Mouse (Mus musculus): ENCODE results near the gene Sstr4. TPM values are rescaled to one million over a fixed set of nuclear protein-coding genes. Genes with fewer than 3 reads are reported as not detected.

Gene Sstr4
- polyA plus RNA-seq, 1 experiment from 2014 or later = 0.52 TPM

DNA sequence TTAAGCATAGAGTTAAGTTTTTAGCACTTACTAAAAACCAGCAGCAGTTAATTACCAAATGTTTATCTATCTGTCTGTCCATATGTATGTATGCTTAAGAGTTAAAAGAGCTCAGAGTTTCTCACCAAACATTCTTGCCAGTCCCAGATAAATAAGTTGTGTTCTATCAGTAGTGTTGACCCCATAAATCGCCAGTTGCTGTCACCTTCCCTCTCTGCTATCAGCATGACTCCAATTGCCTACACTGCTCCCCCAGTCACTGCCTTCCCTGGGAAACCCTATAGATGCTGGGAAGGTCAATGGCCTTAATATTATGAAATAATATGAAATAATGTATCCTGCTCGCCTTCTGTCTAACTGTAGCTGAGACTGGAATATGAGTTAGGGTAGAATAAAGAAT, 37.2 kb downstream of the Sstr4 start:
- no peaks in the 10 kb centered on the region for H3K9me3 ChIP-seq (ENCODE audit: control insufficient read depth, low read length)
- H3K27me3 ChIP-seq (ENCODE audit: control insufficient read depth, insufficient read depth, low read length) = no peaks in the 10 kb centered on the region
- no peak overlapping the region for H3K27ac ChIP-seq (ENCODE audit: low read depth, low read length)
- H3K9ac ChIP-seq (ENCODE audit: low read length) = no peak overlapping the region
- no peak overlapping the region for H3K4me2 ChIP-seq (ENCODE audit: low read depth, low read length, severe bottlenecking)
- no peaks in the 10 kb centered on the region for H3K36me3 ChIP-seq (ENCODE audit: control insufficient read depth, insufficient read depth, low read length)
- 78% methylated on average over 2 of the region's 2 CpGs for WGBS
- no peaks in the 10 kb centered on the region for H3K4me1 ChIP-seq (replicated peaks; ENCODE audit: control insufficient read depth, insufficient read depth, low read length)
- no peak for DNase-seq (ENCODE audit: low spot score)
- H3K4me3 ChIP-seq (ENCODE audit: low read depth, low read length) = no peak overlapping the region
- no peak for ATAC-seq (replicated peaks; ENCODE audit: low FRiP score)

DNA sequence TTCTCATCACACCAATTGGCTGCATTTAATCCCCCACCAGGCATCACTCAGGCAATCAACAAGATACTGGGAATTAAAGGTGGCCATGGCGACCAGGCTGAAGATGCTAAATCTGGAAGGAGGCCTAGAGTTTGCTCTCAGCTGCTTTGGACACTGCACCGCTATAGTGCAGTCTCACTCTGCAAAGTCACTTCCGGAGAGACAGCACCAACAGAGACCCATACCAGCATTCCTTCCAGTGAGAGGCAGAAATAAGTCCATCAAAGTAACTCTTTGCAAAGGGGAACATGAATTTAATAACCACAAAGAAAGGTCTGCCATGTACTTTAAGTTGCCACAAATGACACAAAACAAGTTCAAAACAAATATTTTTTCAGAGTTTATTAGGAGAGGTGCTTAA, 41.1 kb downstream of the Sstr4 start:
- Histone ChIP-seq H3K36me3 (ENCODE audit: control insufficient read depth, insufficient read depth, low read length) (no peaks in the 10 kb centered on the region), H3K9me3 (ENCODE audit: control insufficient read depth, low read length) (no peaks in the 10 kb centered on the region), H3K4me1 (replicated peaks; ENCODE audit: control insufficient read depth, insufficient read depth, low read length) (no peaks in the 10 kb centered on the region), H3K9ac (ENCODE audit: low read length) (no peak overlapping the region), H3K27ac (ENCODE audit: low read depth, low read length) (no peak overlapping the region), H3K4me3 (ENCODE audit: low read depth, low read length) (no peak overlapping the region), H3K27me3 (ENCODE audit: control insufficient read depth, insufficient read depth, low read length) (no peaks in the 10 kb centered on the region), H3K4me2 (ENCODE audit: low read depth, low read length, severe bottlenecking) (no peak overlapping the region)
- WGBS = 32% methylated on average over 3 of the region's 3 CpGs
- ATAC-seq (replicated peaks; ENCODE audit: low FRiP score) (no peak), DNase-seq (ENCODE audit: low spot score) (no peak)

DNA sequence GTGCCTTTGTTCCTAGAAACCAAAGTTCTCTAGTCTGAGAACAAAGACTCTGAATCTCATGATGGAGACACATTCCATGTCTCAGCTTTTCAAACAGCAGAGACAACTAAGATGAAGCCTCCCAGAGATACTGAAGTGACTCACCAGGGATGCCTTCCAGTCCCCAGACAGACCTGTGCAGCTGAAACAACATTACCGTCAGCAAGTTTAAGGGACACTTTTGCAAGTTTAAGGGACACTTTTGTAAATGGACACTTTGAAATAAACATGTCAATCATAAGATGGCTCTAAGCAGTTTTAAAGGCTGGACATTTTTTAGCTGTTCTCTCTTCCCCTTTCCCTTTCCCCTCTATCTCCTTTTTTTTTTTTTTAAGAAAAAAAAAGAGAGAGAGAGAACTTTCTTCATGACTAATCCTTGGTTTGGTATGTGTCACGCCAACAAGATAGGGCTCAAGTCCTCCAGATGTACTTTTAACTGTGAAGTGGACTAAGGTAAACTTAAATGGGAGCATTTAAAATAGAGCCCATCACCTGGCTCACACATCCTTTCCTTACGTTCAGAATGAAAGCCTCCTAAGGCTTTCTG, 44.6 kb downstream of the Sstr4 start:
- no peaks in the 10 kb centered on the region for H3K4me1 ChIP-seq (replicated peaks; ENCODE audit: control insufficient read depth, insufficient read depth, low read length)
- H3K27ac ChIP-seq (ENCODE audit: low read depth, low read length) = no peak overlapping the region
- ATAC-seq (replicated peaks; ENCODE audit: low FRiP score) = no peak
- no peaks in the 10 kb centered on the region for H3K27me3 ChIP-seq (ENCODE audit: control insufficient read depth, insufficient read depth, low read length)
- H3K9ac ChIP-seq (ENCODE audit: low read length) = no peak overlapping the region
- WGBS = 77% methylated on average over 3 of the region's 3 CpGs
- no peak overlapping the region for H3K4me2 ChIP-seq (ENCODE audit: low read depth, low read length, severe bottlenecking)
- H3K4me3 ChIP-seq (ENCODE audit: low read depth, low read length) = no peak overlapping the region
- DNase-seq (ENCODE audit: low spot score) = no peak
- H3K36me3 ChIP-seq (ENCODE audit: control insufficient read depth, insufficient read depth, low read length) = no peaks in the 10 kb centered on the region
- H3K9me3 ChIP-seq (ENCODE audit: control insufficient read depth, low read length) = no peaks in the 10 kb centered on the region

DNA sequence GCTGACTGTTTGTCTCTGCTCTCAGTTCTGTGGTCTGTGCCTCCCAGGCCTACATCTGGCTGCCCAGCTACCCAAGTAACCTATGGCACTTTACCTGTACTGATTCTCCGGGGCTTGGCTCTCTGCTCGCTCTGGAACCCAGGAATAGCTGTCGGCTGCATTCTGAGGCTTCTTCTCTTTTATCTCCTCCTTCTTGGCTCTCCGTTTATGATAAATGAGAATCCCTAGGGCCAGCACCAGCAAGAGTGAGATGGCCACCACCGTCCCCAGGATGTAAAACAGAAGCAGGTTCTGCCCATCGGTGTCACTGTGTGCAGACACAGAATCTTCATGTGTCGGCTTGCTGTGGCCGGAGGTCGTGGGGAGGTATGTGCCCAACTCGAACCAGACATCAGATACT, 46.3 kb downstream of the Sstr4 start:
- DNase-seq (ENCODE audit: low spot score) (no peak), ATAC-seq (replicated peaks; ENCODE audit: low FRiP score) (no peak)
- Histone ChIP-seq H3K27me3 (ENCODE audit: control insufficient read depth, insufficient read depth, low read length) (no peaks in the 10 kb centered on the region), H3K27ac (ENCODE audit: low read depth, low read length) (no peak overlapping the region), H3K4me3 (ENCODE audit: low read depth, low read length) (no peak overlapping the region), H3K4me2 (ENCODE audit: low read depth, low read length, severe bottlenecking) (no peak overlapping the region), H3K9ac (ENCODE audit: low read length) (no peak overlapping the region), H3K9me3 (ENCODE audit: control insufficient read depth, low read length) (no peaks in the 10 kb centered on the region), H3K36me3 (ENCODE audit: control insufficient read depth, insufficient read depth, low read length) (no peaks in the 10 kb centered on the region), H3K4me1 (replicated peaks; ENCODE audit: control insufficient read depth, insufficient read depth, low read length) (no peaks in the 10 kb centered on the region)
- WGBS = 89% methylated on average over 10 of the region's 10 CpGs

DNA sequence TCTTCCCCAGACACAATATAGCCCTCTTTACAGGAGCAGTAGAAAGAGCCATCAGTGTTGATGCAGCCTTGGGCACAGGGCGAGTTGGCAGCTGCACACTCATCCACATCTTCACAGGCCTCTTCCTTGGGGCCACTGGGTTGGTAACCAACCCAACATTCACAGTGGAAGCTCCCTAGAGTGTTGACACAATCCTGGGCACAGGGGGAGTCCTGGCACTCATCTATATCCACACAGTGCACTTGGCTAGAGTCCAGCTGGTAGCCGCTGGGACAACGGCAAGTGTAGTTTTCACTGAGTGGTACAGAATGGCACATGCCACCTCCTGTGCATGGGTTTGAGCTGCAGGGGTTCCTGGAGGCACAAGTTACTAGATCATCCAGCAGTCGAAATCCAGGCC, 47.0 kb downstream of the Sstr4 start:
- Histone ChIP-seq H3K36me3 (ENCODE audit: control insufficient read depth, insufficient read depth, low read length) (no peaks in the 10 kb centered on the region), H3K4me2 (ENCODE audit: low read depth, low read length, severe bottlenecking) (no peak overlapping the region), H3K4me3 (ENCODE audit: low read depth, low read length) (no peak overlapping the region), H3K9me3 (ENCODE audit: control insufficient read depth, low read length) (no peaks in the 10 kb centered on the region), H3K4me1 (replicated peaks; ENCODE audit: control insufficient read depth, insufficient read depth, low read length) (no peaks in the 10 kb centered on the region), H3K9ac (ENCODE audit: low read length) (no peak overlapping the region), H3K27me3 (ENCODE audit: control insufficient read depth, insufficient read depth, low read length) (no peaks in the 10 kb centered on the region), H3K27ac (ENCODE audit: low read depth, low read length) (no peak overlapping the region)
- 0 out of 2 replicates have a peak, but pooled peaks have one; percentile 31 for ATAC-seq (replicated peaks; ENCODE audit: low FRiP score)
- WGBS = 82% methylated on average over 4 of the region's 4 CpGs
- DNase-seq (ENCODE audit: low spot score) = no peak

DNA sequence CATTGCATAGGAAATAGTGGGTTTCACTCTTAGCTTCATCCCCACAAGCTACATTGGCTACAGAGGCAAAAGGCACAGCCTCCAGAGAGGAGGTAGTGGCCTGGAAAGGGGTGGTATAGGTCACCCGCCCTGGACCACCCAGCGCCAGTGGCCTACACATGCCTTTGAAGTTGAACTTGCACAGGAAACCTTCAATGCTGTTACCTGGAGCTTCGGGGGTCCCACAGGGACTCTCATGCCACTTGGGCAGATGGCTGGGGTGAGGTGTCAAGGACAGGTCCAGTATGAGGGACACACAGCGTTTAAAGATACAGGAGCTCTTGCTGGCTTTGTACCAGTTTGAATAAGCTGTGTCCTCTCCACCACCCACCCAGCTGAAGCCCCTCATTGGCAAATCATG, 47.6 kb downstream of the Sstr4 start:
- Histone ChIP-seq H3K4me1 (replicated peaks; ENCODE audit: control insufficient read depth, insufficient read depth, low read length) (no peaks in the 10 kb centered on the region), H3K9me3 (ENCODE audit: control insufficient read depth, low read length) (no peaks in the 10 kb centered on the region), H3K27me3 (ENCODE audit: control insufficient read depth, insufficient read depth, low read length) (no peaks in the 10 kb centered on the region), H3K9ac (ENCODE audit: low read length) (no peak overlapping the region), H3K36me3 (ENCODE audit: control insufficient read depth, insufficient read depth, low read length) (no peaks in the 10 kb centered on the region), H3K4me3 (ENCODE audit: low read depth, low read length) (no peak overlapping the region), H3K27ac (ENCODE audit: low read depth, low read length) (no peak overlapping the region), H3K4me2 (ENCODE audit: low read depth, low read length, severe bottlenecking) (no peak overlapping the region)
- 83% methylated on average over 4 of the region's 4 CpGs for WGBS
- no peak for DNase-seq (ENCODE audit: low spot score)
- ATAC-seq (replicated peaks; ENCODE audit: low FRiP score) = 0 out of 2 replicates have a peak, but pooled peaks have one; percentile 30

DNA sequence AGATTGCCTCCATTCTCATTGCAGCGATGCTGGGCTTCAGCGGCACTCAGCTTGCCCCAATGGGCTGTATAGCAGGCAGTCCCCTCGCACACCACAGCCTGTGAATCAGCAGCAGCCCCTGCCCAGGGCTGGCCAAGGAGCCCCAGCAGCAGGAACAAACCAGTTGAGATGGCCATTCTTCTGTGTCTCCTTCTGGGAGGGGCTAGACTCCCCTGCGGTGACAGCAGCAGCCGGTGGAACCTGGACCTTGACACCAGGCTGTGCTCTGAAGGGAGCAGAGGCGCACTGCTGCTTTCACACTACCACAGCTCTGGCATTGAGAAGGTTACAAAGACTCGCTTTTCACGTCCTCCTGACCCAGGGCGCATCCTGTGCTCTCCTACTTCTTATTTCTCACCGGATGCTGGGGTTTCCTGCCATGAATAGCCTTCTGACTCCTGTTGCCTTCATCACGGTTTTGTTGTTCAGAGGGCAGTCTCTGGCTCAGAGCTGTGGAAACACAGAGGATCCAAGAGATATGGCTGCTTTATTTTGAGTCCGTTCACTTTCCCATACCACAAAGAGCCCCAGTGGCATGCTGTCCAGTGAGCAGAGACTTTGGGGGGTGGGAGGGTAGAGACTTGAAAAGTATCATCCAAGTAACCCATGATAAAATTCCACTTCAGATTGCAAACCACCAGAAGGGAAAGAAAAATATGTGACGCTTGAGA, 48.3 kb downstream of the Sstr4 start, which contains the start of gene Cd93:
Gene Cd93, minus strand, starts transcription at position 315 of the 710 bp plus-strand sequence.
- 63% methylated on average over 13 of the region's 13 CpGs for WGBS

DNA sequence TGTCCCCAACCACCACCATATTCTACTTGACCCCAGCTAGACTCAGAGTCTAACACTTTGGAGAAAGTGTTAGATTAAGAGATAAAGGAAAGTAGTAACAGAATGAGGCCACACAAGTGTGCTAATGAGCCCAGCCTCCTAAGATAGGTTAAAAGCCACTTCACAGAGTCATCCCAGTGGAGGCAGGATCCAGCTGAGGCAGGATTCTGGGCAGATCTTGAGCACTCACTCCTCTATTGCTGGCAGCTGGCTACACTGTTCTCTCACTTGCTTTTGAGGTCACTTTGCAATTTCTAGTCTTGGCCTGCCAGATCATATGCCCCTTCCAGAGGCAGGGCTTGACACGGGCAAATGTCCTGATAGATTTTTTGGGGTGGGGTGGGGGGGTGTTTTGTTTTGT, 49.3 kb downstream of the Sstr4 start:
- Histone ChIP-seq H3K27ac (ENCODE audit: low read depth, low read length) (no peak overlapping the region), H3K9ac (ENCODE audit: low read length) (no peak overlapping the region), H3K4me3 (ENCODE audit: low read depth, low read length) (no peak overlapping the region), H3K4me1 (replicated peaks; ENCODE audit: control insufficient read depth, insufficient read depth, low read length) (no peaks in the 10 kb centered on the region), H3K27me3 (ENCODE audit: control insufficient read depth, insufficient read depth, low read length) (no peaks in the 10 kb centered on the region), H3K9me3 (ENCODE audit: control insufficient read depth, low read length) (no peaks in the 10 kb centered on the region), H3K4me2 (ENCODE audit: low read depth, low read length, severe bottlenecking) (no peak overlapping the region), H3K36me3 (ENCODE audit: control insufficient read depth, insufficient read depth, low read length) (no peaks in the 10 kb centered on the region)
- WGBS = 81% methylated on average over 1 of the region's 1 CpGs
- DNase-seq (ENCODE audit: low spot score) (no peak), ATAC-seq (replicated peaks; ENCODE audit: low FRiP score) (no peak; the same call in 1 of the 2 replicates)

More for the DNA sequence above, 48.3 kb downstream of the Sstr4 start, which contains the start of gene Cd93:
- ATAC-seq (replicated peaks; ENCODE audit: low FRiP score) (no peak; the same call in 1 of the 2 replicates), DNase-seq (ENCODE audit: low spot score) (no peak)
- Histone ChIP-seq H3K9ac (ENCODE audit: low read length) (no peak within 1 kb of the TSS), H3K9me3 (ENCODE audit: control insufficient read depth, low read length) (no peaks in the 10 kb centered on the region), H3K36me3 (ENCODE audit: control insufficient read depth, insufficient read depth, low read length) (no peaks in the 10 kb centered on the region), H3K27me3 (ENCODE audit: control insufficient read depth, insufficient read depth, low read length) (no peaks in the 10 kb centered on the region), H3K27ac (ENCODE audit: low read depth, low read length) (no peak within 1 kb of the TSS), H3K4me3 (ENCODE audit: low read depth, low read length) (no peak within 1 kb of the TSS), H3K4me1 (replicated peaks; ENCODE audit: control insufficient read depth, insufficient read depth, low read length) (no peaks in the 10 kb centered on the region), H3K4me2 (ENCODE audit: low read depth, low read length, severe bottlenecking) (no peak within 1 kb of the TSS)

DNA sequence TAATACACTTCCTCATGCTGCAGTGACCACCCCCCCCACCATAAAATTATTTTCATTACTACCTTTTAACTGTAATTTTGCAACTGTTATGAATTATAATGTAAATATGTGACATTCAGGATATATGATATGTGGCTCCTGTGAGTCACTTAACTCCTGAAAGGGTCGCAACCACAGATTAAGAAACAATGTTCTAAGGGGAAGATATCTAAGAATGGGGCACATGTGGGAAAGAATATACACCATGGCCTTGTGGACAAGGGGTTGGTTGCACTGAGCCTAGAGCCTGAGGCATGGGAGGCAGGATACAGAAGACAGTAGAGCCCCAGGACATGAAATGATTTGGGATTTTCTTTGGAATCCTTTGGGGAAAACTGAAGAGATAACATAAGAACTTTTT, 50.5 kb downstream of the Sstr4 start:
- 95% methylated on average over 1 of the region's 1 CpGs for WGBS
- Histone ChIP-seq H3K9ac (ENCODE audit: low read length) (no peak overlapping the region), H3K36me3 (ENCODE audit: control insufficient read depth, insufficient read depth, low read length) (no peaks in the 10 kb centered on the region), H3K9me3 (ENCODE audit: control insufficient read depth, low read length) (no peaks in the 10 kb centered on the region), H3K27ac (ENCODE audit: low read depth, low read length) (no peak overlapping the region), H3K4me2 (ENCODE audit: low read depth, low read length, severe bottlenecking) (no peak overlapping the region), H3K4me3 (ENCODE audit: low read depth, low read length) (no peak overlapping the region), H3K27me3 (ENCODE audit: control insufficient read depth, insufficient read depth, low read length) (no peaks in the 10 kb centered on the region), H3K4me1 (replicated peaks; ENCODE audit: control insufficient read depth, insufficient read depth, low read length) (no peaks in the 10 kb centered on the region)
- DNase-seq (ENCODE audit: low spot score) (no peak), ATAC-seq (replicated peaks; ENCODE audit: low FRiP score) (no peak)
